19 mouse cellular contexts compared by ENCODE assay signal in genomic region chr14:29324430-29324782, GRCm38 (mm10).
A peak's percentile ranks its signal among the peaks of the same experiment; 100 is the strongest.
DNase-seq lines count a peak whose midpoint lies in the region; ATAC-seq and TF ChIP-seq lines count a peak whose summit lies in the region.
"Had no signal": no experiment of that assay in that cellular context is flagged by ENCODE, and none has a peak within 500 bp of the region (broad histone marks: within the 10 kb centered on the region; RNA-seq: fewer than 3 reads in every experiment).

No protein-coding gene starts in this region.

- no peak for TF ChIP-seq CTCF in hindbrain, postnatal 0 days (IDR thresholded peaks at IDR 0.05; ENCODE audit: low read depth)
- no peak for TF ChIP-seq CTCF in stomach, postnatal 0 days (IDR thresholded peaks at IDR 0.05; ENCODE audit: low read depth)

- H3K9ac ChIP-seq in hindbrain, embryonic 13.5 days: no peak overlapping the region
- no peak overlapping the region for H3K9ac ChIP-seq in neural tube, embryonic 13.5 days
- H3K9ac ChIP-seq in hindbrain, postnatal 0 days (replicated peaks; ENCODE audit: low read length): no peak overlapping the region
- H3K9ac ChIP-seq in stomach, postnatal 0 days (ENCODE audit: low read length): no peak overlapping the region
- H3K9ac ChIP-seq: liver, embryonic 13.5 days; midbrain, embryonic 13.5 days had no signal

- DNase-seq in hindbrain, embryonic 10.5 days (ENCODE audit: low spot score): no peak
- DNase-seq in neural tube, embryonic 10.5 days (ENCODE audit: extremely low spot score, low spot score): no peak
- DNase-seq in hindbrain, postnatal 0 days (ENCODE audit: low spot score): peak; percentile 78
- no peak for DNase-seq in ovary, postnatal 14 days (ENCODE audit: low spot score)
- DNase-seq in adrenal gland, adult 18-20 months (ENCODE audit: low spot score in 2 of 2): no peak
- DNase-seq in stomach, postnatal 0 days (ENCODE audit: low spot score): no peak
- DNase-seq: gastrocnemius, postnatal 14 days; heart, postnatal 36 days; kidney, adult 2 months; liver, embryonic 13.5 days; lung, postnatal 14 days; right cerebral cortex, postnatal 4 days; thymus, postnatal 14 days had no signal

- H3K4me1 ChIP-seq in hindbrain, embryonic 13.5 days (replicated peaks): peaks cover 12% of the 10 kb centered on the region; the same call in 1 of the 2 replicates
- H3K4me1 ChIP-seq in hindbrain, embryonic 10.5 days (replicated peaks): no peaks in the 10 kb centered on the region; the same call in 1 of the 2 replicates
- H3K4me1 ChIP-seq in neural tube, embryonic 13.5 days (replicated peaks): 0 out of 2 replicates have a peak, but pooled peaks cover 11% of the 10 kb centered on the region
- H3K4me1 ChIP-seq in hindbrain, postnatal 0 days (ENCODE audit: insufficient read depth, low read length): no peaks in the 10 kb centered on the region
- no peaks in the 10 kb centered on the region for H3K4me1 ChIP-seq in stomach, postnatal 0 days (replicated peaks; ENCODE audit: control insufficient read depth, insufficient read depth)
- H3K4me1 ChIP-seq: heart, embryonic 10.5 days; liver, embryonic 13.5 days; midbrain, embryonic 13.5 days had no signal

- no peak for ATAC-seq in hindbrain, embryonic 13.5 days (ENCODE audit: low FRiP score)
- ATAC-seq in neural tube, embryonic 13.5 days (ENCODE audit: low read depth): peak; percentile 40; the same call in 1 of the 2 replicates
- peak; percentile 87 for ATAC-seq in hindbrain, postnatal 0 days
- ATAC-seq in stomach, postnatal 0 days (ENCODE audit: low FRiP score, low TSS enrichment): no peak
- ATAC-seq: forebrain, embryonic 16.5 days; midbrain, embryonic 13.5 days had no signal

- H3K27me3 ChIP-seq in hindbrain, embryonic 13.5 days: no peaks in the 10 kb centered on the region
- H3K27me3 ChIP-seq in hindbrain, embryonic 10.5 days (ENCODE audit: insufficient read depth, poor library complexity, severe bottlenecking): no peaks in the 10 kb centered on the region
- H3K27me3 ChIP-seq in neural tube, embryonic 13.5 days: no peaks in the 10 kb centered on the region
- H3K27me3 ChIP-seq in hindbrain, postnatal 0 days (ENCODE audit: insufficient read depth, low read length): no peaks in the 10 kb centered on the region
- no peaks in the 10 kb centered on the region for H3K27me3 ChIP-seq in stomach, postnatal 0 days (ENCODE audit: control insufficient read depth, insufficient read depth, low read length)
- H3K27me3 ChIP-seq: liver, embryonic 13.5 days; midbrain, embryonic 13.5 days had no signal

- WGBS in hindbrain, embryonic 13.5 days: 68% methylated on average over 5 of the region's 5 CpGs
- WGBS in hindbrain, embryonic 10.5 days: 91% methylated on average over 5 of the region's 5 CpGs
- 78% methylated on average over 5 of the region's 5 CpGs for WGBS in neural tube, embryonic 13.5 days
- 53% methylated on average over 5 of the region's 5 CpGs for WGBS in hindbrain, postnatal 0 days
- WGBS in stomach, postnatal 0 days: 85% methylated on average over 5 of the region's 5 CpGs

- H3K27ac ChIP-seq in hindbrain, embryonic 13.5 days: peak overlapping the region; percentile 81
- no peak overlapping the region for H3K27ac ChIP-seq in hindbrain, embryonic 10.5 days
- peak overlapping the region; percentile 79 for H3K27ac ChIP-seq in neural tube, embryonic 13.5 days (replicated peaks)
- peak overlapping the region; percentile 56 for H3K27ac ChIP-seq in hindbrain, postnatal 0 days
- no peak overlapping the region for H3K27ac ChIP-seq in stomach, postnatal 0 days (replicated peaks)
- H3K27ac ChIP-seq: heart, embryonic 10.5 days; liver, embryonic 13.5 days; midbrain, embryonic 13.5 days had no signal

- H3K36me3 ChIP-seq in hindbrain, embryonic 13.5 days: no peaks in the 10 kb centered on the region
- H3K36me3 ChIP-seq in hindbrain, embryonic 10.5 days: no peaks in the 10 kb centered on the region
- H3K36me3 ChIP-seq in neural tube, embryonic 13.5 days: no peaks in the 10 kb centered on the region
- no peaks in the 10 kb centered on the region for H3K36me3 ChIP-seq in hindbrain, postnatal 0 days (ENCODE audit: insufficient read depth, low read length)
- no peaks in the 10 kb centered on the region for H3K36me3 ChIP-seq in stomach, postnatal 0 days (ENCODE audit: control insufficient read depth, insufficient read depth, low read length)
- H3K36me3 ChIP-seq: heart, embryonic 10.5 days; liver, embryonic 13.5 days; midbrain, embryonic 13.5 days had no signal

- no peaks in the 10 kb centered on the region for H3K9me3 ChIP-seq in hindbrain, embryonic 13.5 days
- no peaks in the 10 kb centered on the region for H3K9me3 ChIP-seq in hindbrain, embryonic 10.5 days
- no peaks in the 10 kb centered on the region for H3K9me3 ChIP-seq in neural tube, embryonic 13.5 days
- H3K9me3 ChIP-seq in hindbrain, postnatal 0 days (ENCODE audit: low read length): no peaks in the 10 kb centered on the region
- H3K9me3 ChIP-seq in stomach, postnatal 0 days (ENCODE audit: control insufficient read depth, low read length): no peaks in the 10 kb centered on the region
- H3K9me3 ChIP-seq: heart, embryonic 10.5 days; liver, embryonic 13.5 days; midbrain, embryonic 13.5 days had no signal

- TF ChIP-seq EP300 in stomach, postnatal 0 days (optimal IDR thresholded peaks at IDR 0.05): no peak

- H3K4me2 ChIP-seq in hindbrain, embryonic 13.5 days: no peak overlapping the region
- no peak overlapping the region for H3K4me2 ChIP-seq in neural tube, embryonic 13.5 days
- H3K4me2 ChIP-seq in hindbrain, postnatal 0 days (ENCODE audit: low read depth, low read length): no peak overlapping the region
- H3K4me2 ChIP-seq in stomach, postnatal 0 days (replicated peaks; ENCODE audit: low read depth): no peak overlapping the region
- H3K4me2 ChIP-seq: liver, embryonic 13.5 days; midbrain, embryonic 13.5 days had no signal

- H3K4me3 ChIP-seq in hindbrain, embryonic 13.5 days: no peak overlapping the region
- no peak overlapping the region for H3K4me3 ChIP-seq in hindbrain, embryonic 10.5 days
- H3K4me3 ChIP-seq in neural tube, embryonic 13.5 days: no peak overlapping the region
- no peak overlapping the region for H3K4me3 ChIP-seq in hindbrain, postnatal 0 days (ENCODE audit: low read length)
- H3K4me3 ChIP-seq in stomach, postnatal 0 days (ENCODE audit: low read depth, low read length): no peak overlapping the region
- H3K4me3 ChIP-seq: erythroblast, embryonic 14.5 days; heart, embryonic 10.5 days; liver, embryonic 13.5 days; midbrain, embryonic 13.5 days had no signal

Comparison
In these comparisons a context has a peak if more than half of its experiments do, and no peak if none do; other contexts are left out.
1. ATAC-seq: peak in neural tube, embryonic 13.5 days (single experiment) and hindbrain, postnatal 0 days (single experiment); none in hindbrain, embryonic 13.5 days (single experiment) and stomach, postnatal 0 days (single experiment).
2. H3K27ac ChIP-seq: peak in hindbrain, embryonic 13.5 days (single experiment), neural tube, embryonic 13.5 days (single experiment) and hindbrain, postnatal 0 days (single experiment); none in hindbrain, embryonic 10.5 days (single experiment) and stomach, postnatal 0 days (single experiment).